Mouse (Mus musculus): ENCODE data around the gene Sult1a1.

GRCm38 (mm10) chr7:126697838-126698237 lies 21.6 kb upstream of the Sult1a1 start:
- TF ChIP-seq CTCF (conservative IDR thresholded peaks at IDR 0.05; ENCODE audit: low read length) (no peak), POU5F1 (IDR thresholded peaks at IDR 0.05; ENCODE audit: borderline replicate concordance, low read length) (no peak), NANOG (IDR thresholded peaks at IDR 0.05; ENCODE audit: borderline replicate concordance, low read length) (no peak)

Data from E14TG2a.4 (cell line).